ENCODE assay signal across 16 mouse cellular contexts in the genomic region with DNA sequence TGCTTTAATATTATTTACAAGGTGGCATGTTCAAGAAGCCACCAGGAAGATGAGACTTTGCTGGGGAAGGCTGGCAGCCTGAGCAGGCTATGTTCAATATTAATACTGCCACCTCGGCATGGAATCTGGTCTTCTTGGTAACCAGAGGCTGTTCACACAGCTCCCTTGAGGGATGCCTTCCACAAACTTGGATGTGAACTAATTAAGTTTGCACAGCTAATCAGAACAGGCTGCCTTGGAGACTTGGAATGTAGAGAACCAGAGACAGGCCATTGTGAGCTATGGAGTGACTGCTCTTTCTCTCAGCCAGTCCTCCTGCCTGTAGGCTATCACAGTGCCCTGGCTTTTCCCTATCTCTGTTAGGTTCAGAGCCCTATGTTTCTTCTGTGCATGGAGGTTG.
"Had no signal": no experiment of that assay in that cellular context is flagged by ENCODE, and none has a peak within 500 bp of the region (broad histone marks: within the 10 kb centered on the region; RNA-seq: fewer than 3 reads in every experiment).

No protein-coding gene starts in this region.

- H3K36me3 ChIP-seq: limb, embryonic 15.5 days; liver, embryonic 12.5 days; neural tube, embryonic 13.5 days; stomach, embryonic 15.5 days had no signal

- H3K9me3 ChIP-seq: limb, embryonic 15.5 days; liver, embryonic 12.5 days; midbrain, embryonic 12.5 days; neural tube, embryonic 13.5 days; stomach, embryonic 15.5 days had no signal

- ATAC-seq: liver, embryonic 12.5 days had no signal

- H3K27me3 ChIP-seq: limb, embryonic 15.5 days; liver, embryonic 12.5 days; midbrain, embryonic 12.5 days; neural tube, embryonic 13.5 days; stomach, embryonic 15.5 days had no signal

- H3K9ac ChIP-seq: limb, embryonic 15.5 days; liver, embryonic 12.5 days; lung, embryonic 14.5 days; midbrain, embryonic 12.5 days; neural tube, embryonic 13.5 days; stomach, embryonic 15.5 days had no signal

- H3K4me2 ChIP-seq: limb, embryonic 15.5 days; liver, embryonic 12.5 days; lung, embryonic 14.5 days; midbrain, embryonic 12.5 days; neural tube, embryonic 13.5 days; stomach, embryonic 15.5 days had no signal

- H3K4me3 ChIP-seq: left cerebral cortex, adult 2 months; limb, embryonic 15.5 days; liver, embryonic 12.5 days; midbrain, embryonic 12.5 days; neural tube, embryonic 13.5 days; stomach, embryonic 15.5 days had no signal

- DNase-seq: kidney, adult 8-10 months; kidney, postnatal 36 days; lung, embryonic 14.5 days; lung, postnatal 10 days; lung, postnatal 4 days; retina, postnatal 1 day; right cerebral cortex, postnatal 4 days; thymus, adult 2 months; thymus, postnatal 36 days had no signal

- H3K27ac ChIP-seq: kidney, postnatal 0 days; left cerebral cortex, adult 2 months; limb, embryonic 15.5 days; midbrain, embryonic 12.5 days; neural tube, embryonic 13.5 days; stomach, embryonic 15.5 days had no signal
